Mouse (Mus musculus) regulatory T cell (primary cell): ENCODE measurements around the gene Hspb2.

Experiments used
- in situ Hi-C: fragments of 300-600 bp; cut with MboI, MseI; formaldehyde crosslinking; loops from one replicate; pipeline ENCODE4 v1.15.1; 2025; ENCODE audit warnings: high pct_unique_total_duplicates

The Hspb2 gene

GRCm38 (mm10) chr9:50718878-50719277, 33.3 kb downstream of the Hspb2 start:
- in situ Hi-C loops: no loop called here

GRCm38 (mm10) chr9:50714188-50714587, 38.0 kb downstream of the Hspb2 start:
- in situ Hi-C loops: no loop called here

- in situ Hi-C loops: no loop called here
Measured at GRCm38 (mm10) chr9:50711337-50711736, 40.8 kb downstream of the Hspb2 start.

GRCm38 (mm10) chr9:50709108-50709507, 43.0 kb downstream of the Hspb2 start:
- in situ Hi-C loops: no loop called here

GRCm38 (mm10) chr9:50704907-50705306, 47.2 kb downstream of the Hspb2 start:
- in situ Hi-C loops: no loop called here
